Mouse (Mus musculus) splenic B cell, adult 2 months (primary cell): ENCODE results near the gene Pcdh9.

Experiments used
- DNase-seq: peaks from one replicate; pipeline ENCODE4 v3.0.0-alpha.2; 2011; ENCODE audit warnings: low read depth, low spot score
- H3K27me3 ChIP-seq: 2 replicates; pipeline ENCODE4 v1.6.1; 2012; ENCODE audit warnings: mild to moderate bottlenecking, low read length, moderate library complexity, mixed read lengths; ENCODE audit not compliant: control insufficient read depth, poor library complexity, insufficient read depth, severe bottlenecking
- H3K36me3 ChIP-seq: 2 replicates; pipeline ENCODE4 v1.6.1; 2012; ENCODE audit warnings: mild to moderate bottlenecking, low read length, moderate library complexity, mixed read lengths; ENCODE audit not compliant: control insufficient read depth, poor library complexity, insufficient read depth, severe bottlenecking

The Pcdh9 gene

DNA sequence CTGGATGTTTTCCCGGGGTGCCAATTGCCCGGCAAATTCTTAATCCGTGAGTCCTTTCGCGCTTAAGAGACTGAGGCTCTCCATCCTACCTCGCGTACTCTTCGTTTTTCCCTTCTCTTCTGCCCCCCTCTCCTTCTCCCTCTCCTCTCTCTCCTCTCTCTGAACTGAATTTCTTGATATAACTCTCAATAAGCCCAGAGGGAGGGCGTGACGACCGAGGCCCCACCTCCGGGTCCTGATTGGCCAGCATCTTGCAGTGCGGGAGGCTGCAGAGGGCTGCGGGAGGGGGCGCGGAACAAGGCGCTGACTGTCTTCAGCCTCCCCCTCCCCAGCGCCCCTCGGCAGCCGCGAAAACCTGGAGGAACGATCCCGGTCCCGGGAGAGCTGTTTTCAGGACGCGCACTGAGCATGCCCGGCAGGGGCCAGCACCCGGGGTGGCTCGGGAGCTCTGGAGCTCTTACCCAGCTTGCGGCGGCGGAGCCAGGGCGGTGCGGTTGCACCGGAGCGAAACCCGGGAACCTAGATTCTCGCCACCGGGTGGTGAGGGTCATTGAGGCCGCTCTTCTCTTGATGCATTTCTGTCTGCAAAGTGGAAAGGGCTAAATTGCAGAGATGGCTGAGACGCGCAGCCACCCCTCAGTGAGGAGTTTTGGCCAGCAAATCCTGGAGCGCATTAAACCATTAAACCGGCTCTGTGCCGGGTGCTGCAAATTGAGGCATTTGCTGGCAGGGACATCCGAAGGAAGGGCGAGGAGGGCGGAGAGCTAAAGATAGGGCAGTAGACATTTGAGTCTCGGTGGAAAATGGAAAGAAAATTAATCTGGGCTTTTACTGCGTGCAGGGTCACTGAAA, at the start of gene Pcdh9:
Gene Pcdh9 (minus strand): TSS at position 161 of the 852 bp plus-strand sequence.
- DNase-seq, result peak; percentile 9
- Histone ChIP-seq H3K36me3 (no peaks in the 10 kb centered on the region), H3K27me3 (no peaks in the 10 kb centered on the region)

GRCm38 (mm10) chr14:93906928-93907327, 16.4 kb upstream of the Pcdh9 start:
- H3K27me3 ChIP-seq, result no peaks in the 10 kb centered on the region
- H3K36me3 ChIP-seq, result no peaks in the 10 kb centered on the region
- no peak for DNase-seq

- H3K36me3 ChIP-seq, result no peaks in the 10 kb centered on the region
- DNase-seq, result peak; percentile 30
- no peaks in the 10 kb centered on the region for H3K27me3 ChIP-seq
Measured at GRCm38 (mm10) chr14:93898533-93898932, 8.1 kb upstream of the Pcdh9 start.

DNA sequence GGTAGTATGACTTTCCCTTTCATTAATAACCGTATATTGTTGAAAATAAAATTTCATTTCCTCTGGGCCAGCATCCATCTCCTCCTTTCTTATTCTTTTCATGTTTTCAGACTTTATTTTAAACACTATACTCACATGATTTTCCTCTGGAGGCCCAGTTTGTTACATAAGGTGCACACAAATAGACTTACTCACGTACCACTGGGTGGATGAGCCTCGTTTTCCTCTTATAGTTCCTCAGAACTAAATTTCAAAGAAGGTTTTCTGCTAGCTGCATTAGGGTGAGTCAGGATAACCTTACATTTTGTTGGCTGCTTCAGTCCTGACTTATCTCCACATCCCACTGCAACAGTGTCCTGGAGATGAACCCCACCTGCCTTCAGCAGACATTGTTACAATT, 4.7 kb upstream of the Pcdh9 start:
- Histone ChIP-seq H3K27me3 (no peaks in the 10 kb centered on the region), H3K36me3 (no peaks in the 10 kb centered on the region)
- DNase-seq, result no peak

GRCm38 (mm10) chr14:93891371-93891746, 880 bp upstream of the Pcdh9 start:
- DNase-seq, result no peak
- no peaks in the 10 kb centered on the region for H3K27me3 ChIP-seq
- H3K36me3 ChIP-seq, result no peaks in the 10 kb centered on the region

- DNase-seq, result no peak
- H3K27me3 ChIP-seq, result no peaks in the 10 kb centered on the region
- H3K36me3 ChIP-seq, result no peaks in the 10 kb centered on the region
Measured at GRCm38 (mm10) chr14:93889839-93890518, 500 bp downstream of the Pcdh9 start.

DNA sequence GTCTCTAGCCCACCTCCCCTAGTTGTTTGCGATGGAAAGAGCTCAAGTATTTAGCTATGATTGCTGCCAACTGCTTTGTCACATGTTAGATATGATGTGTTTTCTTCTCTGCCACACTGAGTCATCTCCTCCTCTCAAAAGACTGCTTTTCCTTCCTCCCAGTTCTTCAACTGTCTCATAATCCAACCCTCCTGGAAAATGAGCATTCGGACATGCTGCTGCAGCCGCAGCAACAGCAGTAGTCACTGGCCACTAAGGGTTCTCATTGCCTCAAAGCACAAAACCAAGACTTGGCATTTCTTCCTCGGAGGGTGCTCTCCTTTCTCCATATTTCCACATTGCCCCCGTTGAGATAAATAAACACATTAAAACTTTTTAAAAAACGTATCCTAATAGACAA, 1.2 kb downstream of the Pcdh9 start:
- DNase-seq, result no peak
- no peaks in the 10 kb centered on the region for H3K36me3 ChIP-seq
- no peaks in the 10 kb centered on the region for H3K27me3 ChIP-seq

- DNase-seq, result no peak
- Histone ChIP-seq H3K36me3 (no peaks in the 10 kb centered on the region), H3K27me3 (no peaks in the 10 kb centered on the region)
Measured at GRCm38 (mm10) chr14:93888346-93888745, 2.1 kb downstream of the Pcdh9 start.

GRCm38 (mm10) chr14:93887066-93887465, 3.4 kb downstream of the Pcdh9 start:
- Histone ChIP-seq H3K36me3 (no peaks in the 10 kb centered on the region), H3K27me3 (no peaks in the 10 kb centered on the region)
- no peak for DNase-seq

DNA sequence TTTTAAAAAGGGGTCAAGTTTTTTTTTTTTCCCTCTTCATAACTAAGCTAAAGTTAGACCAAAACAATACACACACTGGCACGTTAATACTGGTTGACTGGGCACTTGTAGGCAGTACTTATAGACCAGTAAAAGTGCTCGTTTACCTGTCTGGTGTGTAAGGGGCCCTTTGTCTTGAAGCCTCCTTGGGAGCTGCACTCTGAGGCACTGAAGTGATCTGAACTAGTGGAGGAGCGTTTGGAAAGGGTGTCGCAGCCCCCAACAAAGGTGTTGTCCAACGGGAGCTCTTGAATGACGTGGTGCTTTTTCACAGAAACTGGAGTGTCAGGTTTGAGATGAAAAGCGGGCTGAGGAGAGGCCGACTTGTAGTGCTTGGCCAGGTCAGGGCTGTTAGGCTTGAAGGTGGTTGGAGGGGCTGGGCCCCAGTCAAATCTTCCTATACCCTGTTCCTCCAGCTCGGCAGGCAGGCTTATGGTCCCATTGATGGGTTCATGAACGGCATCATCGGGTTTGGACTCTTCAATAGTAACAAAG, 4.9 kb downstream of the Pcdh9 start:
- DNase-seq, result no peak
- H3K36me3 ChIP-seq, result no peaks in the 10 kb centered on the region
- no peaks in the 10 kb centered on the region for H3K27me3 ChIP-seq

GRCm38 (mm10) chr14:93884467-93884866, 6.0 kb downstream of the Pcdh9 start:
- Histone ChIP-seq H3K27me3 (no peaks in the 10 kb centered on the region), H3K36me3 (no peaks in the 10 kb centered on the region)
- peak; percentile 15 for DNase-seq

- Histone ChIP-seq H3K27me3 (no peaks in the 10 kb centered on the region), H3K36me3 (no peaks in the 10 kb centered on the region)
- DNase-seq, result no peak
Measured at GRCm38 (mm10) chr14:93880071-93880470, 10.4 kb downstream of the Pcdh9 start.

- DNase-seq, result no peak
- Histone ChIP-seq H3K27me3 (no peaks in the 10 kb centered on the region), H3K36me3 (no peaks in the 10 kb centered on the region)
Measured at GRCm38 (mm10) chr14:93875968-93876367, 14.5 kb downstream of the Pcdh9 start.

GRCm38 (mm10) chr14:93868211-93868610, 22.3 kb downstream of the Pcdh9 start:
- no peaks in the 10 kb centered on the region for H3K36me3 ChIP-seq
- DNase-seq, result no peak
- no peaks in the 10 kb centered on the region for H3K27me3 ChIP-seq

DNA sequence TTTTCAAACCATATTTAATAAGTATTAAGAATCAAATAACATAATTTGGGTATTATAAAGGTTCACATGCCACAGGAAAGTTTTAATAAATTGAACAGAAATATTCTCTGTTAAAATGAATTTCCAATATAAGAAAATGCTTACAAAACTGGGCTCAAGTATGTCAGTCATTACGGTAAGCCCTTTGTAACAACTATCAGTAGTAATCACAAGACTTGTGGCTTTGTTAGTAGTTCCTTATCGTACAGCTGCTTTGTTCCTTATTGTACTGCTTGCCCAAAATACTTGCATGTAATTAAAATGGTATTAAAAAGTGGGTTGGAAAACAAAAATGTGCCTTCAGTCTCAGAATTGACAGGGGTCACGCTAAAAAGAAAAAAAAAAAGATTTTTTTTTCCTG, 32.4 kb downstream of the Pcdh9 start:
- no peak for DNase-seq
- no peaks in the 10 kb centered on the region for H3K27me3 ChIP-seq
- no peaks in the 10 kb centered on the region for H3K36me3 ChIP-seq
